Mouse (Mus musculus) CH12.LX (cell line): ENCODE results near the gene Ttc33.

Source experiments
- CHD2 ChIP-seq: IDR thresholded peaks from 2 replicates; pipeline ENCODE4 v1.6.1; 2011; ENCODE audit warnings: low read length, improper control_type of control experiment
- CTCF ChIP-seq, 2 experiments: IDR thresholded peaks in 1 of 2; conservative IDR thresholded peaks in 1 of 2; 2 replicates each; pipeline ENCODE4 v1.5.1; 2011 to 2012; ENCODE audit warnings: low read depth in 2 of 2, low read length in 2 of 2, improper control_type of control experiment in 1 of 2, inconsistent platforms in 1 of 2, mild to moderate bottlenecking in 1 of 2, moderate library complexity in 1 of 2
- EP300 ChIP-seq: IDR thresholded peaks from 2 replicates; pipeline ENCODE4 v1.6.1; 2011; ENCODE audit warnings: low read length, improper control_type of control experiment
- GABPA ChIP-seq: IDR thresholded peaks from 2 replicates; pipeline ENCODE4 v1.6.1; 2012; ENCODE audit warnings: low read depth, low read length, improper control_type of control experiment, inconsistent platforms; ENCODE audit not compliant: insufficient replicate concordance
- HCFC1 ChIP-seq: IDR thresholded peaks from 2 replicates; pipeline ENCODE4 v1.6.1; 2012; ENCODE audit warnings: low read depth, mild to moderate bottlenecking, inconsistent platforms, low read length, improper control_type of control experiment
- JUN ChIP-seq: IDR thresholded peaks from 2 replicates; pipeline ENCODE4 v1.6.1; 2011; ENCODE audit warnings: low read depth, mild to moderate bottlenecking, low read length, improper control_type of control experiment, moderate library complexity; ENCODE audit not compliant: insufficient read depth
- MXI1 ChIP-seq: IDR thresholded peaks from 2 replicates; pipeline ENCODE4 v1.6.1; 2011; ENCODE audit warnings: mild to moderate bottlenecking, low read depth, low read length, improper control_type of control experiment
- POLR2A ChIP-seq: IDR thresholded peaks from 2 replicates; pipeline ENCODE4 v1.6.1; 2011; ENCODE audit warnings: low read depth, mild to moderate bottlenecking, improper control_type of control experiment, low read length
- POLR2AphosphoS2 ChIP-seq: IDR thresholded peaks from 2 replicates; pipeline ENCODE4 v1.6.1; 2011; ENCODE audit warnings: low read depth, low read length, improper control_type of control experiment
- RAD21 ChIP-seq: IDR thresholded peaks from 2 replicates; pipeline ENCODE4 v1.6.1; 2011; ENCODE audit warnings: low read depth, mild to moderate bottlenecking, low read length, improper control_type of control experiment, moderate library complexity
- SMC3 ChIP-seq: IDR thresholded peaks from 2 replicates; pipeline ENCODE4 v1.6.1; 2011; ENCODE audit warnings: low read depth, low read length, improper control_type of control experiment
- USF1 ChIP-seq: IDR thresholded peaks from 2 replicates; pipeline ENCODE4 v1.6.1; 2014; ENCODE audit warnings: low read depth, mild to moderate bottlenecking, inconsistent platforms, low read length, improper control_type of control experiment
- ZMIZ1 ChIP-seq: IDR thresholded peaks from 2 replicates; pipeline ENCODE4 v1.6.1; 2012; ENCODE audit warnings: low read depth, mild to moderate bottlenecking, inconsistent platforms, low read length, improper control_type of control experiment

DNA sequence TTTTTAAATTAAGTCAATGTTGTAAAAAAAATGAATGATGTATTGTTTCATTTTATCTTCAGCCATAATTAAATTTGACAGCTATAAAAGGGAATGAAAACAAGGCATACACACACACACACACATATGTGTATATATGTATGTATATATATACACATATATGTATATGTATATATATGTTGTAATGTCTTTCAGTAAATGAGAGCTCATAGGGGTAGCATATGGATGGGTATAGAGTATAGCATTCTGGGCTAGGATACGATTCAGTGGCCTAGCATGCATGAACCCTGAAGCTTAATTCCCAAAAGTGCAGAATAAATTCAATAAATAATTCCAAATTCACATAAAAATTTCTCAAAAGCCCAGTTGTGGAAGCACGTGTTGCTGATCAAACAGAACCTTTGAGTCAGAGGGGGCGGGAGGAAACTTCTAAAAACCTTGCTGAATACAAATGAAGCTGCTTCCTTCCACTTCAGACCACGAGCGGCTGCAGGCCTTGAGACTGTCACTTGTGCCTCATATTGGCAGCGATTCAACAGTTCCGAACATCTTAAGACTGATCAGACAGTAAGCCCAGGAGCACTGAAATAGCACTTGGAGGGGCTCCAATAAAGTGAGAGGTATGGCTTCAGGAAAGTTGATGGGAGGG lies 51.8 kb downstream of the Ttc33 start:
- TF ChIP-seq EP300, result peak; percentile 32; the same call in 1 of the 2 replicates
- TF ChIP-seq CTCF (conservative IDR thresholded peaks at IDR 0.05 in 1 of 2, IDR thresholded peaks at IDR 0.05 in 1 of 2; ENCODE audit: low read depth in 2 of 2, low read length in 2 of 2), result no peak
- no peak for TF ChIP-seq POLR2A
- TF ChIP-seq POLR2AphosphoS2, result no peak
- TF ChIP-seq HCFC1, result no peak
- TF ChIP-seq RAD21, result no peak
- no peak for TF ChIP-seq JUN
- peak; percentile 81 for TF ChIP-seq MXI1
- TF ChIP-seq USF1, result no peak
- TF ChIP-seq CHD2, result no peak
- TF ChIP-seq SMC3, result no peak; the same call in 1 of the 2 replicates
- 0 out of 2 replicates have a peak, but pooled peaks have one; percentile 32 for TF ChIP-seq ZMIZ1
- no peak for TF ChIP-seq GABPA
